Mouse (Mus musculus) MEL (cell line): ENCODE measurements around the gene Gga3. TPM values are rescaled to one million over a fixed set of nuclear protein-coding genes. Genes with fewer than 3 reads are reported as not detected.

Experiments used
- DNase-seq: peaks from one replicate; pipeline ENCODE4 v3.0.0; 2011; ENCODE audit warnings: low read depth, low spot score
- H3K27ac ChIP-seq: 2 replicates; pipeline ENCODE4 v1.5.1; 2012; ENCODE audit warnings: low read depth, mild to moderate bottlenecking, control low read depth, low read length, moderate library complexity; ENCODE audit not compliant: control insufficient read depth
- H3K27me3 ChIP-seq, 2 experiments: fragments of 150-350 bp in 1 of 2; sonication (generic) in 1 of 2; 2 replicates each; pipeline ENCODE4 v1.6.1; 2012; ENCODE audit warnings: low read length in 2 of 2, mild to moderate bottlenecking in 2 of 2, improper control_type of control experiment in 1 of 2, moderate library complexity in 1 of 2; ENCODE audit not compliant: insufficient read depth in 2 of 2, control insufficient read depth in 1 of 2
- H3K36me3 ChIP-seq, 2 experiments: 2 replicates each; pipeline ENCODE4 v1.6.1; 2012 to 2014; ENCODE audit warnings: low read length in 2 of 2, improper control_type of control experiment in 1 of 2, inconsistent platforms in 1 of 2, mild to moderate bottlenecking in 1 of 2; ENCODE audit not compliant: insufficient read depth in 2 of 2, control insufficient read depth in 1 of 2
- H3K4me1 ChIP-seq, 2 experiments: fragments of 150-350 bp in 1 of 2; sonication (generic) in 1 of 2; 2 replicates each; pipeline ENCODE4 v1.6.1; 2012; ENCODE audit warnings: low read length in 2 of 2, improper control_type of control experiment in 1 of 2, mild to moderate bottlenecking in 1 of 2; ENCODE audit not compliant: insufficient read depth in 2 of 2, control insufficient read depth in 1 of 2
- H3K4me3 ChIP-seq, 2 experiments: fragments of 150-350 bp in 1 of 2; sonication (generic) in 1 of 2; 2 replicates each; pipeline ENCODE4 v1.5.1; 2012; ENCODE audit warnings: low read depth in 2 of 2, low read length in 2 of 2, mild to moderate bottlenecking in 2 of 2, moderate library complexity in 2 of 2, control low read depth in 1 of 2, improper control_type of control experiment in 1 of 2; ENCODE audit not compliant: control insufficient read depth in 1 of 2, insufficient read depth in 1 of 2
- H3K79me2 ChIP-seq: 2 replicates; pipeline ENCODE4 v1.6.1; 2012; ENCODE audit warnings: mild to moderate bottlenecking, low read length, moderate library complexity; ENCODE audit not compliant: control insufficient read depth, poor library complexity, insufficient read depth
- H3K9ac ChIP-seq: 2 replicates; pipeline ENCODE4 v1.6.1; 2012; ENCODE audit warnings: low read depth, mild to moderate bottlenecking, control low read depth, low read length, moderate library complexity; ENCODE audit not compliant: control insufficient read depth, poor library complexity, severe bottlenecking
- H3K9me3 ChIP-seq: fragments of 150-350 bp; sonication (generic); replicated peaks from 2 replicates; pipeline ENCODE4 v1.6.1; 2012; ENCODE audit warnings: mild to moderate bottlenecking, low read length, improper control_type of control experiment, moderate library complexity; ENCODE audit not compliant: insufficient read depth
- CHD1 ChIP-seq: IDR thresholded peaks from 2 replicates; pipeline ENCODE4 v1.6.1; 2012; ENCODE audit warnings: low read depth, mild to moderate bottlenecking, inconsistent platforms, low read length, improper control_type of control experiment
- CTCF ChIP-seq, 3 experiments: IDR thresholded peaks in 2 of 3; conservative IDR thresholded peaks in 1 of 3; 2 replicates each; pipeline ENCODE4 v1.5.1; 2011 to 2012; ENCODE audit warnings: low read length in 3 of 3, low read depth in 2 of 3, mild to moderate bottlenecking in 2 of 3, improper control_type of control experiment in 1 of 3, inconsistent platforms in 1 of 3, mixed read lengths in 1 of 3, moderate library complexity in 1 of 3; ENCODE audit not compliant: control insufficient read depth in 1 of 3, insufficient read depth in 1 of 3, poor library complexity in 1 of 3, severe bottlenecking in 1 of 3
- ELF1 ChIP-seq: IDR thresholded peaks from 2 replicates; pipeline ENCODE4 v1.6.1; 2014; ENCODE audit warnings: low read depth, mild to moderate bottlenecking, inconsistent platforms, low read length, improper control_type of control experiment, moderate library complexity
- EP300 ChIP-seq, 2 experiments: IDR thresholded peaks; 2 replicates each; pipeline ENCODE4 v1.6.1; 2011; ENCODE audit warnings: improper control_type of control experiment in 2 of 2, low read length in 2 of 2, low read depth in 1 of 2, mild to moderate bottlenecking in 1 of 2
- GATA1 ChIP-seq: IDR thresholded peaks from 2 replicates; pipeline ENCODE4 v1.6.1; 2011; ENCODE audit warnings: low read depth, low read length, improper control_type of control experiment
- JUND ChIP-seq: IDR thresholded peaks from 2 replicates; pipeline ENCODE4 v1.6.1; 2011; ENCODE audit warnings: low read depth, mild to moderate bottlenecking, improper control_type of control experiment, low read length
- KAT2A ChIP-seq: conservative IDR thresholded peaks from 2 replicates; pipeline ENCODE4 v1.6.1; 2012; ENCODE audit warnings: low read depth, low read length, improper control_type of control experiment, inconsistent platforms
- MAZ ChIP-seq: IDR thresholded peaks from 2 replicates; pipeline ENCODE4 v1.6.1; 2012; ENCODE audit warnings: low read depth, mild to moderate bottlenecking, inconsistent platforms, low read length, improper control_type of control experiment
- MYC ChIP-seq: IDR thresholded peaks from 2 replicates; pipeline ENCODE4 v1.6.1; 2011; ENCODE audit warnings: low read depth, mild to moderate bottlenecking, low read length, improper control_type of control experiment, moderate library complexity
- NELFE ChIP-seq: IDR thresholded peaks from 2 replicates; pipeline ENCODE4 v1.6.1; 2011; ENCODE audit warnings: low read depth, low read length, improper control_type of control experiment
- POLR2A ChIP-seq, 2 experiments: IDR thresholded peaks; 2 replicates each; pipeline ENCODE4 v1.6.1; 2011 to 2012; ENCODE audit warnings: low read length in 2 of 2, mild to moderate bottlenecking in 2 of 2, control low read depth in 1 of 2, improper control_type of control experiment in 1 of 2, low read depth in 1 of 2, moderate library complexity in 1 of 2; ENCODE audit not compliant: control insufficient read depth in 1 of 2, insufficient read depth in 1 of 2, poor library complexity in 1 of 2
- POLR2AphosphoS2 ChIP-seq: IDR thresholded peaks from 2 replicates; pipeline ENCODE4 v1.6.1; 2011; ENCODE audit warnings: low read length, improper control_type of control experiment
- SMC3 ChIP-seq: IDR thresholded peaks from 2 replicates; pipeline ENCODE4 v1.6.1; 2011; ENCODE audit warnings: low read depth, low read length, improper control_type of control experiment
- TBP ChIP-seq: IDR thresholded peaks from 2 replicates; pipeline ENCODE4 v1.8.0; 2011; ENCODE audit warnings: low read depth, low read length, improper control_type of control experiment
- UBTF ChIP-seq: IDR thresholded peaks from 2 replicates; pipeline ENCODE4 v1.6.1; 2012; ENCODE audit warnings: low read depth, mild to moderate bottlenecking, inconsistent platforms, low read length, improper control_type of control experiment, moderate library complexity, borderline replicate concordance; ENCODE audit not compliant: insufficient read depth
- USF2 ChIP-seq, 2 experiments: IDR thresholded peaks; 2 replicates each; pipeline ENCODE4 v1.6.1; 2011 to 2012; ENCODE audit warnings: improper control_type of control experiment in 2 of 2, low read length in 2 of 2, borderline replicate concordance in 1 of 2, inconsistent platforms in 1 of 2, low read depth in 1 of 2, mild to moderate bottlenecking in 1 of 2; ENCODE audit not compliant: insufficient read depth in 1 of 2
- ZKSCAN1 ChIP-seq: IDR thresholded peaks from 2 replicates; pipeline ENCODE4 v1.6.1; 2012; ENCODE audit warnings: low read depth, mild to moderate bottlenecking, inconsistent platforms, low read length, improper control_type of control experiment, moderate library complexity
- ZMIZ1 ChIP-seq: IDR thresholded peaks from 2 replicates; pipeline ENCODE4 v1.6.1; 2012; ENCODE audit warnings: low read depth, mild to moderate bottlenecking, inconsistent platforms, low read length, improper control_type of control experiment, moderate library complexity
- ZNF384 ChIP-seq: IDR thresholded peaks from 2 replicates; pipeline ENCODE4 v1.6.1; 2012; ENCODE audit warnings: low read depth, mild to moderate bottlenecking, inconsistent platforms, low read length, improper control_type of control experiment
- polyA plus RNA-seq, 2 experiments: library from polyadenylated mRNA; stranded (reverse) in 1 of 2; unstranded in 1 of 2; fragments of >175 nt in 1 of 2; fragments of >200 nt in 1 of 2; gene quantifications; 2 replicates each; pipeline versions ENCODE4 v1.2.1 to v1.2.4; 2012; ENCODE audit warnings: low replicate concordance in 2 of 2, low read depth in 1 of 2; ENCODE audit not compliant: insufficient read length in 2 of 2, insufficient read depth in 1 of 2, missing spikeins in 1 of 2
- total RNA-seq: library from RNA; depleted of rRNA; stranded (reverse); fragments of 300-350 nt; gene quantifications from 2 replicates; pipeline ENCODE4 v1.2.3, GENCODE M21; 2012

Gene Gga3
- total and polyA plus RNA-seq, 3 experiments, result 28.6 to 59.9 TPM; not detected in 1

DNA sequence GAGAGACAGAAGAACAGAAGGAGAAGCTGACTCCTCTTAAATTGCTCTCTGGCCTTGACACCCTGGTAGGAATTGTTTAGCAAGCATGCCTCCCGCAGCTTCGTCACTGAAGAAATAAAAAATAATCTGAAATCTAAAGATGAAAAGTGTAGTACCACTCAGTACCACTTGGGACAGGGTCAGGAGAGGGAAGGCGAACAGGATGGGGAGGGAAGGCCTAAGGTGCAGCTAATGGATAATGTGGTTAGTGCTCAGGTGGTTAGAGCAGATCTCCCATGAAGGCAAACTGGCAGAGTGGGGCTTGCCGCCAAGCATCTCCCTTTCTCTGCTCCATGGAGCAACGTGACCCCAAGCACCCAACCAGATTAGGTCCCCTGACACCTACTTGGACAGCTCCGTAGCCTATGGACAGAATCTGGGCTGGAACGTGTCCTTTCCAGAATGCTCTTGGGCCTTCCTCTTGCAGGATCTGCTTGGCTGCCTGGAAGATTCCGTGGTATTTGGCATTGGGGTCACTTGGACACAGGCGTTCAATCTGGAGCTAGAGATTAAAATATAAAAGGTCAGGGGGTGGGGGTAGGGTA lies 19.7 kb upstream of the Gga3 start:
- H3K36me3 ChIP-seq, result peaks cover 4 to 6% of the 10 kb centered on the region in 2 experiments
- DNase-seq, result peak; percentile 63
- TF ChIP-seq USF2 (IDR thresholded peaks at IDR 0.05; ENCODE audit: borderline replicate concordance in 1 of 2, insufficient read depth in 1 of 2, low read depth in 1 of 2, low read length in 2 of 2) (no peak), JUND (no peak), CTCF (IDR thresholded peaks at IDR 0.05 in 2 of 3, conservative IDR thresholded peaks at IDR 0.05 in 1 of 3; ENCODE audit: control insufficient read depth in 1 of 3, insufficient read depth in 1 of 3, low read depth in 2 of 3, low read length in 3 of 3, poor library complexity in 1 of 3, severe bottlenecking in 1 of 3) (peak in 2 of 3 experiments; percentile 41 to 43; a peak in 4 of 6 replicates), SMC3 (no peak)
- TF ChIP-seq, all 39 proteins: peak for 1
- no peaks in the 10 kb centered on the region for H3K27me3 ChIP-seq
- peaks cover 3 to 7% of the 10 kb centered on the region in 2 experiments for H3K4me1 ChIP-seq
- H3K27ac ChIP-seq, result no peak overlapping the region
- H3K4me3 ChIP-seq, result no peak overlapping the region
- no peaks in the 10 kb centered on the region for H3K9me3 ChIP-seq
- H3K79me2 ChIP-seq, result peaks cover 21% of the 10 kb centered on the region
- H3K9ac ChIP-seq, result no peak overlapping the region

DNA sequence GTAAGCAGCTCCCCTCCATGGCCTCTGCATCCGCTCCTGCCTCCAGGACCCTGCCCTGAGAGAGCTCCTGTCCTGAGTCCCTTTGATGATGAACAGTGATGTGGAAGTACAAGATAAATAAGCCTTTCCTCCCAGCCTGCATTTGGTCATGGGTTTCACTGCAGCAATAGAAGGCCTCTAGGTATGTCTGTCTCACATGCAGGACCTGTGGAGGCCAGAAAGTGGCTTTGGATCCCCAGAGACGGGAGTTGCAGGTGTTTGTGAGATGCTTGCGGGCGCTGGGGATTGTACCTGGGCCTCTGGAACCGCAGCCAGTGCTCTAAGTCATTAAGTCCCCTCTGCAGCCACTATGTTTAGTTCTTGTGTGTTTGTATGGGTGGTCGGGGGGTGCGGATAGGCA lies 16.1 kb upstream of the Gga3 start:
- Histone ChIP-seq H3K9me3 (no peaks in the 10 kb centered on the region), H3K36me3 (peaks cover 0 to 4% of the 10 kb centered on the region in 2 experiments; a peak in 2 of 4 replicates), H3K79me2 (no peaks in the 10 kb centered on the region; the same call in 1 of the 2 replicates), H3K4me1 (no peaks in the 10 kb centered on the region), H3K9ac (no peak overlapping the region), H3K4me3 (no peak overlapping the region), H3K27me3 (no peaks in the 10 kb centered on the region), H3K27ac (no peak overlapping the region)
- DNase-seq, result no peak
- TF ChIP-seq ELF1 (no peak), POLR2AphosphoS2 (no peak), POLR2A (IDR thresholded peaks at IDR 0.05; ENCODE audit: control insufficient read depth in 1 of 2, insufficient read depth in 1 of 2, low read depth in 1 of 2, low read length in 2 of 2, poor library complexity in 1 of 2) (no peak), KAT2A (no peak), UBTF (no peak), CHD1 (no peak), GATA1 (no peak), MAZ (no peak), EP300 (IDR thresholded peaks at IDR 0.05; ENCODE audit: low read depth in 1 of 2, low read length in 2 of 2) (no peak), ZNF384 (no peak), ZKSCAN1 (no peak), MYC (no peak), TBP (no peak), NELFE (no peak), ZMIZ1 (no peak)
